Mouse (Mus musculus): ENCODE measurements around the gene Dlg5. TPM values are rescaled to one million over a fixed set of nuclear protein-coding genes. Genes with fewer than 3 reads are reported as not detected.

The Dlg5 gene
- polyA plus RNA-seq, 1 experiment = 8.7 TPM

- 78% methylated on average over 7 of the region's 7 CpGs for WGBS
- no peak overlapping the region for H3K4me3 ChIP-seq (ENCODE audit: control insufficient read depth, insufficient read depth, low read length)
- no peaks in the 10 kb centered on the region for H3K4me1 ChIP-seq (replicated peaks; ENCODE audit: control insufficient read depth, insufficient read depth, low read length)
- no peak for DNase-seq
- H3K27me3 ChIP-seq (ENCODE audit: control insufficient read depth, insufficient read depth, low read length) = no peaks in the 10 kb centered on the region
- TF ChIP-seq POLR2A (IDR thresholded peaks at IDR 0.05; ENCODE audit: control insufficient read depth, extremely low read depth, insufficient read depth, low read length, poor library complexity) (no peak), CTCF (IDR thresholded peaks at IDR 0.05; ENCODE audit: borderline replicate concordance, control insufficient read depth, extremely low read depth, insufficient read depth, low read length, poor library complexity) (no peak)
- no peak overlapping the region for H3K27ac ChIP-seq (ENCODE audit: control insufficient read depth, insufficient read depth, low read length)
- H3K36me3 ChIP-seq (ENCODE audit: control insufficient read depth, insufficient read depth, low read length) = no peaks in the 10 kb centered on the region
Observed at GRCm38 (mm10) chr14:24189598-24189997, 56.1 kb downstream of the Dlg5 start.

DNA sequence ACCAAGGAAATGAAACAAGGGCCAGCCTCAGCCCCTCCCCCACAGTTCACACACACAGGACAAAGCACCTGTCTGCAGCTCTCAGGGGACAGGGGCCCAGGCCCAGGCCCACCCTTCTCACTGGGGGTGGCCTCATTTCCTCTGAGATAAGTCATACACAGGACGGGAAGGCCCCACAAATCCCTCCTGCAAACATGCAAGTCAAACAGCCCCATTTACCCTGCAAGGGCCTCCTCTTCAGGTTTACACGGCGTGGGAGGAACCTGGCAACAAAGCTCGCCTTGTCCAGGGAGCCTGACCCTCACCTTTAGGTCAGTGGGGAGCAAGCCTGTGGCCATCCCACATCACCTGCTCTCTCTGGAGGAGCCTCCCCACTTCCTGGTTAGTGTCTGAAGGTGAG is 60.2 kb downstream of the Dlg5 start:
- TF ChIP-seq POLR2A (IDR thresholded peaks at IDR 0.05; ENCODE audit: control insufficient read depth, extremely low read depth, insufficient read depth, low read length, poor library complexity) (no peak), CTCF (IDR thresholded peaks at IDR 0.05; ENCODE audit: borderline replicate concordance, control insufficient read depth, extremely low read depth, insufficient read depth, low read length, poor library complexity) (no peak)
- Histone ChIP-seq H3K27ac (ENCODE audit: control insufficient read depth, insufficient read depth, low read length) (no peak overlapping the region), H3K4me3 (ENCODE audit: control insufficient read depth, insufficient read depth, low read length) (no peak overlapping the region), H3K36me3 (ENCODE audit: control insufficient read depth, insufficient read depth, low read length) (no peaks in the 10 kb centered on the region), H3K4me1 (replicated peaks; ENCODE audit: control insufficient read depth, insufficient read depth, low read length) (no peaks in the 10 kb centered on the region), H3K27me3 (ENCODE audit: control insufficient read depth, insufficient read depth, low read length) (no peaks in the 10 kb centered on the region)
- 73% methylated on average over 4 of the region's 4 CpGs for WGBS
- no peak for DNase-seq

GRCm38 (mm10) chr14:24182955-24183354 is 62.8 kb downstream of the Dlg5 start:
- WGBS = 87% methylated on average over 3 of the region's 3 CpGs
- no peak overlapping the region for H3K4me3 ChIP-seq (ENCODE audit: control insufficient read depth, insufficient read depth, low read length)
- TF ChIP-seq POLR2A (IDR thresholded peaks at IDR 0.05; ENCODE audit: control insufficient read depth, extremely low read depth, insufficient read depth, low read length, poor library complexity) (no peak), CTCF (IDR thresholded peaks at IDR 0.05; ENCODE audit: borderline replicate concordance, control insufficient read depth, extremely low read depth, insufficient read depth, low read length, poor library complexity) (no peak)
- no peak for DNase-seq
- no peaks in the 10 kb centered on the region for H3K36me3 ChIP-seq (ENCODE audit: control insufficient read depth, insufficient read depth, low read length)
- no peaks in the 10 kb centered on the region for H3K4me1 ChIP-seq (replicated peaks; ENCODE audit: control insufficient read depth, insufficient read depth, low read length)
- no peak overlapping the region for H3K27ac ChIP-seq (ENCODE audit: control insufficient read depth, insufficient read depth, low read length)
- H3K27me3 ChIP-seq (ENCODE audit: control insufficient read depth, insufficient read depth, low read length) = no peaks in the 10 kb centered on the region

DNA sequence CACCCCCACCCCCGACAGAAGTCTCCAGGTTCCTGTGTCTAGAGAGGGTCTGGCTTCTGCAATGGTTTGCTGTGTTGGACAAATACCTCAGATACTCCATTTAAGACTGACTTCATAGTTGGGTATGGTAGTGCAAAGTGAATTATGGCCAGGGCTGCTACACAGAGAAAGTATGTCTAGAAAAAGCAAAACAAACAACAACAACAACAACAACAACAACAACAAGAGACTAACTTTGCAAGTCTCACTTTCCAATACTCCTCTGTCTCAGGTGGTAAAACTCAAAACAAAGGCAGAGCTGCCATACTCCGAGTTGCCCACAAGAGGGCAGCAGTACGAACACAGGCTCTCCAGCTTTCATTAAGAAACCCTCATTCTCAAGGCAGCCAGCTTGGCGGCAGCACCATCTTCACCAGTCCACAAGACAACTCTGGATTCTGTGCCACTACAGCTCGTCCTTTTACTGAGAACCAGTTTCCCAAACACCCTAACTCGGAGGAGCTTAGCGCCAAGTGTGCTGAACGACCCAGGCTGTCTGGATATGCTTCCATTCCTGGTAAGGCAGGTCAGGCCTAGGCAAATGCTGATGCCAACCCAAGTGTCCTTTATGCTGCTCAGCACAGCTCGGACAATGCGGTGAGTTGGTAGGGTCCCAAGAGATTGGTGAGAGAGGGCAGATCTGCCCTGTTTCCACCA is 63.8 kb downstream of the Dlg5 start:
- Histone ChIP-seq H3K36me3 (ENCODE audit: control insufficient read depth, insufficient read depth, low read length) (no peaks in the 10 kb centered on the region), H3K4me1 (replicated peaks; ENCODE audit: control insufficient read depth, insufficient read depth, low read length) (no peaks in the 10 kb centered on the region), H3K27ac (ENCODE audit: control insufficient read depth, insufficient read depth, low read length) (no peak overlapping the region), H3K27me3 (ENCODE audit: control insufficient read depth, insufficient read depth, low read length) (no peaks in the 10 kb centered on the region), H3K4me3 (ENCODE audit: control insufficient read depth, insufficient read depth, low read length) (no peak overlapping the region)
- WGBS = 36% methylated on average over 10 of the region's 10 CpGs
- peak; percentile 49 for DNase-seq
- TF ChIP-seq POLR2A (IDR thresholded peaks at IDR 0.05; ENCODE audit: control insufficient read depth, extremely low read depth, insufficient read depth, low read length, poor library complexity) (no peak), CTCF (IDR thresholded peaks at IDR 0.05; ENCODE audit: borderline replicate concordance, control insufficient read depth, extremely low read depth, insufficient read depth, low read length, poor library complexity) (no peak)

DNA sequence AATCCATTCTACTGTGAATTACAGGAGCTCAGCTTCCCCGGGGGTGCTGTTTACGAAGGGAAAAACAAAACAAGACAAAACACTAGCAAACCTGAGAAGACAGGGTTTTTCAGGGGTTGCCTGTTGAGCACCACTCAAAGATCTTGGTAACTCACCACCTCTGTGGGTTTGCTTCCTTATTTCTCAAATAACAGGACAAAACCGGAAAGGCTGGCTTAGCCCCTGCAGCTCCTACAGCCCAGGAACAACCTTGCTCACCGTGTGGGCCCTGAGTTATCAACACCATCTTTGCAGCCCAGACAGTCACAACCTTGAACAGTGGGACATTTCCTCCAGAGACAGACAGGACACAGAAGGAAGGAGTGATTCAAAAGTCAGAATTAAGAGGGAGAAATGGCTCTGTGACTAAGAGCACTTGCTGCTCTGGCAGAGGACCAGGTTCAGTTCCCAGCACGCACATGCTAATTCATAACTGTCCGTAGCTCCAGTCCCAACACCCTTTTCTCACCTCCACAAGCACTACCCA is 66.2 kb downstream of the Dlg5 start:
- Histone ChIP-seq H3K36me3 (ENCODE audit: control insufficient read depth, insufficient read depth, low read length) (no peaks in the 10 kb centered on the region), H3K27me3 (ENCODE audit: control insufficient read depth, insufficient read depth, low read length) (no peaks in the 10 kb centered on the region), H3K4me1 (replicated peaks; ENCODE audit: control insufficient read depth, insufficient read depth, low read length) (no peaks in the 10 kb centered on the region), H3K27ac (ENCODE audit: control insufficient read depth, insufficient read depth, low read length) (no peak overlapping the region), H3K4me3 (ENCODE audit: control insufficient read depth, insufficient read depth, low read length) (no peak overlapping the region)
- no peak for TF ChIP-seq CTCF (IDR thresholded peaks at IDR 0.05; ENCODE audit: borderline replicate concordance, control insufficient read depth, extremely low read depth, insufficient read depth, low read length, poor library complexity)
- TF ChIP-seq POLR2A (IDR thresholded peaks at IDR 0.05; ENCODE audit: control insufficient read depth, extremely low read depth, insufficient read depth, low read length, poor library complexity) = no peak
- WGBS = 66% methylated on average over 6 of the region's 6 CpGs
- DNase-seq = no peak

- H3K36me3 ChIP-seq (ENCODE audit: control insufficient read depth, insufficient read depth, low read length) = no peaks in the 10 kb centered on the region
- H3K27me3 ChIP-seq (ENCODE audit: control insufficient read depth, insufficient read depth, low read length) = no peaks in the 10 kb centered on the region
- TF ChIP-seq POLR2A (IDR thresholded peaks at IDR 0.05; ENCODE audit: control insufficient read depth, extremely low read depth, insufficient read depth, low read length, poor library complexity) (no peak), CTCF (IDR thresholded peaks at IDR 0.05; ENCODE audit: borderline replicate concordance, control insufficient read depth, extremely low read depth, insufficient read depth, low read length, poor library complexity) (no peak)
- DNase-seq = no peak
- 94% methylated on average over 10 of the region's 10 CpGs for WGBS
- H3K4me3 ChIP-seq (ENCODE audit: control insufficient read depth, insufficient read depth, low read length) = no peak overlapping the region
- H3K27ac ChIP-seq (ENCODE audit: control insufficient read depth, insufficient read depth, low read length) = no peak overlapping the region
- H3K4me1 ChIP-seq (replicated peaks; ENCODE audit: control insufficient read depth, insufficient read depth, low read length) = no peaks in the 10 kb centered on the region
Observed at GRCm38 (mm10) chr14:24176609-24177008, 69.1 kb downstream of the Dlg5 start.
